Mouse (Mus musculus) midbrain, embryonic 11.5 days (tissue): ENCODE measurements around the gene Hist3h2ba. TPM values are rescaled to one million over a fixed set of nuclear protein-coding genes. Genes with fewer than 3 reads are reported as not detected.
A peak's percentile ranks its signal among the peaks of the same experiment; 100 is the strongest.

Experiments
- ATAC-seq: fragments of 200-750 bp; cut with Nextera tagmentation; 2 replicates; pipeline ENCODE4 v1.8.0; 2017; ENCODE audit warnings: moderate TSS enrichment, moderate library complexity; ENCODE audit not compliant: low FRiP score
- DNase-seq: peaks from one replicate; pipeline ENCODE4 v3.0.0; 2015; ENCODE audit warnings: low spot score; ENCODE audit errors: missing footprints
- H3K27ac ChIP-seq: fragments of 300-500 bp; sonication (generic); 2 replicates; pipeline ENCODE4 v1.5.1; 2014; ENCODE audit warnings: low read depth, low read length
- H3K27me3 ChIP-seq: fragments of 300-500 bp; sonication (generic); 2 replicates; pipeline ENCODE4 v1.6.1; 2014; ENCODE audit warnings: mild to moderate bottlenecking, low read length, moderate library complexity, mixed read lengths; ENCODE audit not compliant: control insufficient read depth, insufficient read depth
- H3K36me3 ChIP-seq: fragments of 300-500 bp; sonication (generic); 2 replicates; pipeline ENCODE4 v1.6.1; 2014; ENCODE audit warnings: mild to moderate bottlenecking, low read length, moderate library complexity, mixed read lengths; ENCODE audit not compliant: control insufficient read depth, insufficient read depth
- H3K4me1 ChIP-seq: fragments of 300-500 bp; sonication (generic); 2 replicates; pipeline ENCODE4 v1.6.1; 2014; ENCODE audit warnings: low read length; ENCODE audit not compliant: control insufficient read depth, insufficient read depth
- H3K4me2 ChIP-seq: fragments of 300-500 bp; sonication (generic); 2 replicates; pipeline ENCODE4 v1.6.1; 2014; ENCODE audit warnings: mild to moderate bottlenecking, moderate library complexity
- H3K4me3 ChIP-seq: fragments of 300-500 bp; sonication (generic); 2 replicates; pipeline ENCODE4 v1.5.1; 2014; ENCODE audit warnings: low read depth, low read length
- H3K9ac ChIP-seq: fragments of 300-500 bp; sonication (generic); 2 replicates; pipeline ENCODE4 v1.6.1; 2014; ENCODE audit warnings: low read length
- H3K9me3 ChIP-seq: fragments of 300-500 bp; sonication (generic); 2 replicates; pipeline ENCODE4 v1.6.1; 2016; ENCODE audit warnings: low read length; ENCODE audit not compliant: control insufficient read depth
- WGBS: fragments of 180-500 bp; shearing (Covaris S2); extraction: QIAGEN DNeasy Blood & Tissue Kit; methylation state at CpG from one replicate; pipeline ENCODE4 v1.1.7; 2014; 5-methylcytosine and 5-hydroxymethylcytosine counted together
- polyA plus RNA-seq: library from polyadenylated mRNA; unstranded; fragments of >200 nt; fragmentation: Nextera tagmentation; extraction: Ambion mirVana; gene quantifications from 2 replicates; pipeline ENCODE4 v1.2.1, GENCODE M21; 2014

Hist3h2ba gene
- polyA plus RNA-seq, result 99.9 and 101 TPM in 2 replicates

DNA sequence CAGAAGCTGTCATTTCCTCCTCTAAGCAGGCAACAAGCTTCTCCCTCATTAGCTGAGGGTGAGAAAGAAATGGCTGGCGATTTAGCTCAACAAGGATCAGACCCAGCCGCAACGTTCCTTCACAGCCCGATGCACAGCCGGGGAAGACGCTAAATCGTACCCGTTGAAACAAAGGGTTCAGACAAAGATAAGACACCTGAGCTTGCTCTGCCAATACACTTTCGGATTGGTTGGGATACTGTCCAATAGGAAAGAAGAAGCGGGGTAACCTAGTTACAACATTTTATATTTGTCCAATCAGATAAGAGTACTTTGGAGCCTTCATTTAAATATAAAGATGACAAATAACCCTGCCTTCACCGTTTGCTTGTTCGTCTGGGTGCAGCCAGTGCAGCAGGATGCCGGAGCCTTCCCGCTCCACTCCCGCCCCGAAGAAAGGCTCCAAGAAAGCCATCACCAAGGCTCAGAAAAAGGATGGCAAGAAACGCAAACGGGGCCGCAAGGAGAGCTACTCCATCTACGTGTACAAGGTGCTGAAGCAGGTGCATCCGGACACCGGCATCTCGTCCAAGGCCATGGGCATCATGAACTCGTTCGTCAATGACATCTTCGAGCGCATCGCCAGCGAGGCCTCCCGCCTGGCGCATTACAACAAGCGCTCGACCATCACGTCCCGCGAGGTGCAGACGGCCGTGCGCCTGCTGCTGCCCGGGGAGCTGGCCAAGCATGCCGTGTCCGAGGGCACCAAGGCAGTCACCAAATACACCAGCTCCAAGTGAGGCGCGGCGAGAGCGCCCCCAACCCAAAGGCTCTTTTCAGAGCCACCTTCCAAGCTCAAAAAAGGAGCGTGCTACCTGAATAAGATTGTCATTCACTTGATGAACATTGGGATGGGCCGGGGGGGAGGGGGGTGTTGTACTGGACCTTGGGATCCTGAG lies at the start of gene Hist3h2ba:
Hist3h2ba (plus strand) TSS at position 379 of the 938 bp plus-strand sequence.
- peaks cover 15% of the 10 kb centered on the region for H3K4me1 ChIP-seq
- H3K4me3 ChIP-seq, result peak within 1 kb of the TSS; percentile 57
- H3K9ac ChIP-seq, result peak within 1 kb of the TSS; percentile 96
- H3K27me3 ChIP-seq, result no peaks in the 10 kb centered on the region
- DNase-seq, result peak; percentile 98
- H3K36me3 ChIP-seq, result no peaks in the 10 kb centered on the region
- ATAC-seq, result peak; percentile 91
- no peaks in the 10 kb centered on the region for H3K9me3 ChIP-seq
- H3K27ac ChIP-seq, result peak within 1 kb of the TSS; percentile 98
- peak within 1 kb of the TSS; percentile 83 for H3K4me2 ChIP-seq
- WGBS, result under 1% methylated on average over 48 of the region's 48 CpGs

DNA sequence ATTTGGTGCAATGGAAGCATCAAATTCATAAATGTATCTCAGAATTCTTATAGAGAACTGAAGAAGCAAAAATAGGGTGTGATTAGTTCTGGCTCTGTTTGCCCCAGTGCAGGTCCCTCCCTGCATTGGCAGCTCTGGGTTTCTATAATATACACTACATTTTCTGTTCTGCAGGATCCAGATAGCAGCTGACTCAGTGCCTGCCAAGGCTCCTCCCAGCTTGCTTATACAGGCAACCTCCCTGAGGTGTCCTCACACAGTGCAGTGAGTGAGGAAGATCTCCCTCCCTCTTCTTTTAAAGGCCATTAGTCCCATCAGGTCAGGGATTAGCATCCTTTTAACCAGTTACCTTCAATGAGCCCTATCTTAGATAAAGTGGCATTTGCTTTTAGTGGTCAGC lies 47.6 kb upstream of the Hist3h2ba start:
- H3K9ac ChIP-seq, result no peak overlapping the region
- peaks cover 5% of the 10 kb centered on the region; the same call in 1 of the 2 replicates for H3K4me1 ChIP-seq
- H3K4me3 ChIP-seq, result no peak overlapping the region
- H3K27ac ChIP-seq, result no peak overlapping the region
- ATAC-seq, result no peak
- H3K9me3 ChIP-seq, result no peaks in the 10 kb centered on the region
- no peaks in the 10 kb centered on the region for H3K27me3 ChIP-seq
- H3K36me3 ChIP-seq, result no peaks in the 10 kb centered on the region; the same call in 1 of the 2 replicates
- DNase-seq, result no peak
- no peak overlapping the region for H3K4me2 ChIP-seq

DNA sequence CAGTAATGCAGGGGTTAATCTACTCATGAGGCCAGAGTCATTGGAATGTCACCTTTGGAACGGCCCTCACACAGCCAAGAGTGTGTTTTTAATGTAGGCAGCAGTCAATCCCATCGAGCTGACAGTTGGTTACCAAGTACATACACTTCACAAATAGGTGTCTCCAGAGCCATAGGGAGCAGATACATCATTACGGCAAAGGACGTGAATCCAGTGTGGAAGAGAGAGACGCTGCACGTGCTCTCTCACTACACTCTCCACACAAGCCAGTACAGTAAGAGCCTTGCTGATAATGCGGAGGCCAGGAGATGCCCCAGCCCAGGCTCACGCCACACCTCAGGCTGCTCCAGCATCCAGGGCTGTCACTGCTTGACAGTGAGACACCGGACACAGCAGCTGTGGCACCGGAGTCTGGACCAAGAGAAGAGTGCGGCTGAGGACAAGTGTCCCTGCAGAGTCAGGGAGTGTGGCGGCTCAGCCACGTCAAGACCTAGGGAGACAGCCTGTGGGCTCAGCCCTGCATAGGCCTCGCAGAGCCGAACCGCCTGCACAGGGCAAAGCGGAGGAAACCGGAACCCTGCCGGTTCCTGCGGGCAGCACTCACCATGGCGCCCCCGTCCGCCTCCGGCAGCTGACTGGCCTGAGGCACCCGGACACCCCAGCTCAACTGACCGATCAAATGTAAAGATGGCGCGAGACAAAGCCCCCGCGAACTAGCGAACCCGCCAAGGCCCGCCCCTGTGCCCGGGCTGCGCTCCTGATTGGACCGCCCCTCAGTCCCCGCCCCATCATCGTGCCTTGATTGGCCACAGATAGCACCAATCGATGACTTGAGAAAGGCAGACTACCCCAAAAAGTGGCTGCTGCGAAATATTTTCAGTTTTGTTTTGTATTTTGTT lies 45.0 kb upstream of the Hist3h2ba start, which contains the start of gene Zfp39:
Zfp39 (minus strand) TSS at position 715 of the 899 bp plus-strand sequence.
- H3K36me3 ChIP-seq, result no peaks in the 10 kb centered on the region; the same call in 1 of the 2 replicates
- ATAC-seq, result peak; percentile 98
- peaks cover 5% of the 10 kb centered on the region; the same call in 1 of the 2 replicates for H3K4me1 ChIP-seq
- H3K27me3 ChIP-seq, result no peaks in the 10 kb centered on the region
- H3K9me3 ChIP-seq, result no peaks in the 10 kb centered on the region
- peak within 1 kb of the TSS; percentile 77 for H3K4me3 ChIP-seq
- peak within 1 kb of the TSS; percentile 94 for H3K9ac ChIP-seq
- H3K27ac ChIP-seq, result peak within 1 kb of the TSS; percentile 57
- WGBS, result 0% methylated on average over 40 of the region's 40 CpGs
- DNase-seq, result peak; percentile 100
- peak within 1 kb of the TSS; percentile 94 for H3K4me2 ChIP-seq

DNA sequence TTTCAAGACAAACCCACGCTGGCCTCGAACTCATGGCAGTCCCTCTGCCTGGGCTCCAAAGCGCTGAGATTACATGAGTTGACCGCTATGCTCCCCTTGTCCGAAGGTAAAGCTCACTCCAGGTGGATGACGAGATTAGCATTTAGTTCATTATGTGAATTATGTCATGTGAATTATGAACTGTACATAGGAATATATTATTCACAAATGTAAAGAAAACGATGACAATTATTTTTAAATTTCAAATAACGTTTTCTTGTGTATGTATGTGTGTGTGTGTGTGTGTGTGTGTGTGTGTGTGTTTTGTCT lies 44.4 kb upstream of the Hist3h2ba start:
- no peak for DNase-seq
- Histone ChIP-seq H3K4me1 (peaks cover 5% of the 10 kb centered on the region; the same call in 1 of the 2 replicates), H3K36me3 (no peaks in the 10 kb centered on the region), H3K9me3 (no peaks in the 10 kb centered on the region), H3K27me3 (no peaks in the 10 kb centered on the region), H3K9ac (peak overlapping the region; percentile 94), H3K4me2 (peak overlapping the region; percentile 94), H3K27ac (no peak overlapping the region), H3K4me3 (peak overlapping the region; percentile 77)
- WGBS, result 4% methylated on average over 8 of the region's 8 CpGs
- peak; percentile 17 for ATAC-seq

DNA sequence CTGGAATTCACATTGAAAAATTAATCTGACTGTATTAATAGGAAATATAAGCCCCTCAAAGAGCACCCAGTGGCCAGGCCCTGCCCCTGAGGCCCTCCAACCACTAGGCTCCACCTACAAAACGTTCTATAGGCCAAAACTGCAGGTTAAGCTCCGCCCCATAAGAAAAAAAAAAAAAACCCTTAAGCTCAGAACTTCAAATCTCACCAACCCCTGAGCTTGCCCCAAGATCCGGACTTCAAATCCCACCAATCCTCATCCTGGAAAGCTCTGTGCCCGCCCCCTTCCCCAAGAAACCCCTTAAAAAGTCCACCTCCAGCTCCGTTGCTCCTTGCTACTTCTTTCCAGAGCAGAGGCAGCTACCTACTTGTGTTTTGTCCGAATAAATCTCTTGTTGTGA lies 43.9 kb upstream of the Hist3h2ba start:
- Histone ChIP-seq H3K4me2 (no peak overlapping the region), H3K27ac (no peak overlapping the region), H3K4me1 (peaks cover 5% of the 10 kb centered on the region; the same call in 1 of the 2 replicates), H3K9me3 (no peaks in the 10 kb centered on the region), H3K36me3 (no peaks in the 10 kb centered on the region), H3K9ac (no peak overlapping the region), H3K4me3 (no peak overlapping the region), H3K27me3 (no peaks in the 10 kb centered on the region)
- DNase-seq (peak; percentile 85), ATAC-seq (no peak)
- 42% methylated on average over 6 of the region's 6 CpGs for WGBS

DNA sequence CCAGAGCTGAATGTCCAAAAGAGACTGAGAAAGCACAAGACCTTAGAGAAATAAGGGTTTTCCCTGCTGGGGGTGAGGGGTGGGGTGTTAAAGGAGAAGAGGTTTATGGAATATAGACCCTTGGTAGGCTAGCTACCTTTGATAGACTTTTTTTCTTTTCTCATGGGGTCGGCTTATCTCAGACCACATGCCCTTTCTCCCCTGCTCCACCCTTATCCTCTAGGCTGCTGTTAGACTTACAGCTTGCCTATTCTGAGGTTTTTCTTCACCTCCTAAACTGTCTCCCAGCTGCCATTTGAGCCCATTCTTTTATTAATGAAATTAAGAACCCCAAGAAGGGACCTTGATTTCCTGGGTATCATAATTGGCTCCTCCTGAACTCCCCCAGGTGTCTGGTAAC lies 34.9 kb upstream of the Hist3h2ba start:
- Histone ChIP-seq H3K36me3 (no peaks in the 10 kb centered on the region), H3K4me2 (no peak overlapping the region), H3K27me3 (no peaks in the 10 kb centered on the region), H3K9me3 (no peaks in the 10 kb centered on the region), H3K27ac (no peak overlapping the region), H3K4me1 (0 out of 2 replicates have a peak, but pooled peaks cover 4% of the 10 kb centered on the region), H3K9ac (no peak overlapping the region), H3K4me3 (no peak overlapping the region)
- WGBS, result 94% methylated on average over 1 of the region's 1 CpGs
- ATAC-seq, result no peak
- no peak for DNase-seq

DNA sequence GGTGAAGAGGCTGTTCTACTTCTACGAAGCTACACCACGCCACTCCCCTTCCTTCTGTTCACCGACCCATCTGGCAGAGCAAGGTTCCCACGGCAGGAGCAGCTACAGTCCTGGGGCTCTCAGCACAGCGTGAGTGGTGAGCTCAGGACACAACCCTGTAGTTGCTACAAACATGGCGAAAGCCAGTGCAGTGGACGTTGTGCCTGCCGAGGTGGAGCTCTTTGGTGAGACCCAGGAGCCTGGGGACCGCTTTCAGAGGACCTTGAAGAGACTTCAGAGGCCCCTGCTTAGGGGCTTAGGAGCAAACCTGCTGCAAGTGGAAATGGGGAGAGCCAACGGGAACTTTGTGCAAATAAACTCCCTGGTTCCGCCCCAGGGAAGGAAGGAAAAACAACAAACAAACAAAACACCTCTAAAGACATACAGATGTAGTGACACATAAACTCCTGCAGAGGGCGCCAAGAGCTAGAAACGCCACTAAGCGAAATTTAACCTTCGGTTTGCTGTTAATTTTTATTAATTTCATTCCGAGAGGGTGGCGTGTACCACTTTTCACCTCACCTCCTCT lies 34.2 kb upstream of the Hist3h2ba start:
- peak overlapping the region; percentile 55; the same call in 1 of the 2 replicates for H3K9ac ChIP-seq
- ATAC-seq, result no peak

DNA sequence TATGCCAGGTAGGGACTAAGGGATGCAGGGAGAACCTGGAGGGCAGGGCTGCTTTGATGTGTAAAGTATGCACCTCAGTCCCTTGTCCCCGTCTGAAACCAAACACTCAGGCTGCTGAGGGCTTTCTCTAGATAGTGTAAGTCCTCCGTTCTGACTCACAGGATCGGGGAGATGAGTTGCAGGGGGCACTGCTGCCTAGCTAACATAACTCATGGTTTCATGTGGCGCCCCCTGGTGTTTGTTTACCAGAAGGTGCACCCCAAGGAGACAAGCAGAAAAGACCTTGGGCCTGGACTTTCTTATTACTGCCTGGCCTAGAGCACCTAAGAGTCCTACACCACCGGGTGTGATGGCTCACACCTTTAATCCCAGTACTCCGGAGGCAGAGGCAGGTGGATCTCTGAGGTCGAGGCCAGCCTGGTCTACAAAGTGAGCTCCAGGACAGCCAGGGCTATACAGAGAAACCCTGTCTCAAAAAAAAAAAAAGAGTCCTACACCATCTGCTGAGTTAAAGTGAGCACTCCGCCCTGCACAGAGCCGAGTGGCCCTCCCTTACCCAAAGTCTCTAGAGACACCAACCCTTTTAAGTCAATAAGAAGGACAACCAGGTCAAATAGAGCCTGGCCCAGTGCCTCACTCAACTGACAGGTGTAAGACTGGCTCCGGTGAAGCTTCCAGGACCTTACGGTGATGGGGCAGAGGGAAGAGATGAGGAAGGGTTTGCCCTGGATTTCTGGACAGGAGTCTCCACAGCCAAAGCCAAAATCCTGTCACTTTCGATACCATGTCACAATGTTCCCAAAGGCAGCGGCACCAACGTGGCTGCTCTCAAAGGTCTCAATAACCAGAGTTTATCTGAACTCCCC lies 31.6 kb upstream of the Hist3h2ba start:
- H3K9me3 ChIP-seq, result no peaks in the 10 kb centered on the region

More for the DNA sequence above, 34.2 kb upstream of the Hist3h2ba start:
- peak overlapping the region; percentile 11; the same call in 1 of the 2 replicates for H3K4me3 ChIP-seq
- no peaks in the 10 kb centered on the region for H3K36me3 ChIP-seq
- DNase-seq, result peak; percentile 94
- 24% methylated on average over 17 of the region's 17 CpGs for WGBS
- no peaks in the 10 kb centered on the region for H3K27me3 ChIP-seq
- H3K27ac ChIP-seq, result no peak overlapping the region
- H3K4me2 ChIP-seq, result peak overlapping the region; percentile 44
- H3K4me1 ChIP-seq, result 0 out of 2 replicates have a peak, but pooled peaks cover 4% of the 10 kb centered on the region
- H3K9me3 ChIP-seq, result no peaks in the 10 kb centered on the region

More for the DNA sequence above, 31.6 kb upstream of the Hist3h2ba start:
- H3K4me3 ChIP-seq, result no peak overlapping the region
- no peak overlapping the region for H3K4me2 ChIP-seq
- H3K27me3 ChIP-seq, result no peaks in the 10 kb centered on the region
- no peak overlapping the region for H3K9ac ChIP-seq
- 57% methylated on average over 14 of the region's 14 CpGs for WGBS
- H3K36me3 ChIP-seq, result no peaks in the 10 kb centered on the region
- 0 out of 2 replicates have a peak, but pooled peaks cover 4% of the 10 kb centered on the region for H3K4me1 ChIP-seq
- DNase-seq, result peak; percentile 89
- H3K27ac ChIP-seq, result no peak overlapping the region
- no peak for ATAC-seq
